Mouse (Mus musculus) myocyte (in vitro differentiated cells): ENCODE data around the gene Sirt3. TPM values are rescaled to one million over a fixed set of nuclear protein-coding genes. Genes with fewer than 3 reads are reported as not detected.

Experiments used
- H3K27me3 ChIP-seq: one replicate; pipeline ENCODE4 v1.6.1; 2011; ENCODE audit not compliant: control insufficient read depth, insufficient read depth, insufficient read length
- H3K36me3 ChIP-seq: one replicate; pipeline ENCODE4 v1.6.1; 2011; ENCODE audit not compliant: control insufficient read depth, insufficient read depth
- H3K4me2 ChIP-seq: one replicate; pipeline ENCODE4 v1.6.1; 2011; ENCODE audit warnings: low read depth, control low read depth
- H3K4me3 ChIP-seq: one replicate; pipeline ENCODE4 v1.5.1; 2011; ENCODE audit warnings: mild to moderate bottlenecking, control low read depth, moderate library complexity
- H3K79me2 ChIP-seq: one replicate; pipeline ENCODE4 v1.6.1; 2011; ENCODE audit not compliant: control insufficient read depth, insufficient read depth
- H3ac ChIP-seq: one replicate; pipeline ENCODE4 v1.6.1; 2011; ENCODE audit not compliant: control insufficient read depth, insufficient read length
- CEBPB ChIP-seq: IDR thresholded peaks from 2 replicates; pipeline ENCODE4 v1.6.1; 2011; ENCODE audit warnings: mild to moderate bottlenecking, moderate library complexity; ENCODE audit not compliant: poor library complexity, insufficient read depth, severe bottlenecking
- E2F4 ChIP-seq: IDR thresholded peaks from one replicate; pipeline ENCODE4 v1.6.1; 2011; ENCODE audit warnings: mild to moderate bottlenecking, control low read depth, moderate library complexity; ENCODE audit not compliant: insufficient read depth
- MAX ChIP-seq: IDR thresholded peaks from one replicate; pipeline ENCODE4 v1.6.1; 2011; ENCODE audit warnings: low read depth, mild to moderate bottlenecking, control low read depth
- MYOD1 ChIP-seq, 3 experiments: IDR thresholded peaks; one replicate each; pipeline ENCODE4 v1.6.1; 2011; ENCODE audit warnings: control low read depth in 2 of 3, low read depth in 2 of 3, mild to moderate bottlenecking in 2 of 3, moderate library complexity in 1 of 3; ENCODE audit not compliant: insufficient read length in 2 of 3, control insufficient read depth in 1 of 3
- MYOG ChIP-seq, 3 experiments: IDR thresholded peaks; one replicate each; pipeline ENCODE4 v1.6.1; 2011; ENCODE audit warnings: control low read depth in 2 of 3, low read depth in 2 of 3, mild to moderate bottlenecking in 2 of 3; ENCODE audit not compliant: insufficient read length in 2 of 3, control insufficient read depth in 1 of 3, insufficient read depth in 1 of 3
- POLR2A ChIP-seq: IDR thresholded peaks from one replicate; pipeline ENCODE4 v1.6.1; 2011; ENCODE audit warnings: low read depth, mild to moderate bottlenecking, control low read depth, moderate library complexity; ENCODE audit not compliant: insufficient read length
- POLR2AphosphoS2 ChIP-seq: IDR thresholded peaks from one replicate; pipeline ENCODE4 v1.6.1; 2011; ENCODE audit warnings: low read depth, control low read depth; ENCODE audit not compliant: insufficient read length
- REST ChIP-seq: IDR thresholded peaks from one replicate; pipeline ENCODE4 v1.6.1; 2011; ENCODE audit warnings: mild to moderate bottlenecking, control low read depth, moderate library complexity; ENCODE audit not compliant: insufficient read depth, insufficient read length
- SRF ChIP-seq: IDR thresholded peaks from one replicate; pipeline ENCODE4 v1.6.1; 2011; ENCODE audit warnings: low read depth; ENCODE audit not compliant: control insufficient read depth, insufficient read length
- TCF12 ChIP-seq: IDR thresholded peaks from one replicate; pipeline ENCODE4 v1.6.1; 2011; ENCODE audit warnings: mild to moderate bottlenecking, control low read depth; ENCODE audit not compliant: poor library complexity, insufficient read depth, severe bottlenecking
- TCF3 ChIP-seq: IDR thresholded peaks from one replicate; pipeline ENCODE4 v1.6.1; 2011; ENCODE audit warnings: low read depth, control low read depth; ENCODE audit not compliant: insufficient read length
- USF1 ChIP-seq: IDR thresholded peaks from one replicate; pipeline ENCODE4 v1.6.1; 2011; ENCODE audit warnings: low read depth, mild to moderate bottlenecking, control low read depth, moderate library complexity
- polyA plus RNA-seq: library from polyadenylated mRNA; unstranded; fragments of >200 nt; fragmentation: generic; extraction: Trizol; gene quantifications from one replicate; pipeline ENCODE4 v1.2.1, GENCODE M21; 2012; ENCODE audit warnings: missing spikeins

Sirt3 gene
- polyA plus RNA-seq, 1 experiment: 28.8 TPM

DNA sequence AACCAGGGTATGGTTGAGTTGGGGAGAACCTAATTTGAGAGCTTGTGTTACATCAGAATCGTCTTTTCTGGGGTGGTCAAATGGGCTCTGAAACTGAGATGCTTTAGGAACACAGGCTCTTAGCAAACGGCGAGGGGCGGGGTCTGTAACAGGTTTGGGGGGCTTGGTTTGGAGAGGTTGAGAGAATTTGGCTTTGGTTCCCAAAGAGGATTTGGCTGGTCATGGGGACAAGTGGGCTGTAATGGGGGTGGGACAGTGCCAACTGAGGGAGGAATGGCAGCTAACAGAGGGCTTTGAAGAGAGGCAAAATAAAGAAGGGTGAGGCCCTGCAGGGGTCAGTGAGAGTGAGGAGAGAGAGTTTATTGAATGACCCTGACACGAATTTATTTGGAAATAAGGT is 42.6 kb downstream of the Sirt3 start:
- no peak overlapping the region for H3ac ChIP-seq
- peaks cover 6% of the 10 kb centered on the region for H3K27me3 ChIP-seq
- TF ChIP-seq TCF3: no peak
- TF ChIP-seq USF1: no peak
- TF ChIP-seq POLR2A: no peak
- TF ChIP-seq POLR2AphosphoS2: no peak
- no peak for TF ChIP-seq MAX
- TF ChIP-seq REST: no peak
- TF ChIP-seq E2F4: no peak
- no peak for TF ChIP-seq TCF12
- no peak for TF ChIP-seq MYOG (IDR thresholded peaks at IDR 0.05; ENCODE audit: control insufficient read depth in 1 of 3, insufficient read depth in 1 of 3, insufficient read length in 2 of 3, low read depth in 2 of 3)
- no peak for TF ChIP-seq MYOD1 (IDR thresholded peaks at IDR 0.05; ENCODE audit: control insufficient read depth in 1 of 3, insufficient read length in 2 of 3, low read depth in 2 of 3)
- TF ChIP-seq CEBPB: no peak
- no peaks in the 10 kb centered on the region for H3K36me3 ChIP-seq
- no peak overlapping the region for H3K4me3 ChIP-seq
- no peaks in the 10 kb centered on the region for H3K79me2 ChIP-seq
- no peak overlapping the region for H3K4me2 ChIP-seq

DNA sequence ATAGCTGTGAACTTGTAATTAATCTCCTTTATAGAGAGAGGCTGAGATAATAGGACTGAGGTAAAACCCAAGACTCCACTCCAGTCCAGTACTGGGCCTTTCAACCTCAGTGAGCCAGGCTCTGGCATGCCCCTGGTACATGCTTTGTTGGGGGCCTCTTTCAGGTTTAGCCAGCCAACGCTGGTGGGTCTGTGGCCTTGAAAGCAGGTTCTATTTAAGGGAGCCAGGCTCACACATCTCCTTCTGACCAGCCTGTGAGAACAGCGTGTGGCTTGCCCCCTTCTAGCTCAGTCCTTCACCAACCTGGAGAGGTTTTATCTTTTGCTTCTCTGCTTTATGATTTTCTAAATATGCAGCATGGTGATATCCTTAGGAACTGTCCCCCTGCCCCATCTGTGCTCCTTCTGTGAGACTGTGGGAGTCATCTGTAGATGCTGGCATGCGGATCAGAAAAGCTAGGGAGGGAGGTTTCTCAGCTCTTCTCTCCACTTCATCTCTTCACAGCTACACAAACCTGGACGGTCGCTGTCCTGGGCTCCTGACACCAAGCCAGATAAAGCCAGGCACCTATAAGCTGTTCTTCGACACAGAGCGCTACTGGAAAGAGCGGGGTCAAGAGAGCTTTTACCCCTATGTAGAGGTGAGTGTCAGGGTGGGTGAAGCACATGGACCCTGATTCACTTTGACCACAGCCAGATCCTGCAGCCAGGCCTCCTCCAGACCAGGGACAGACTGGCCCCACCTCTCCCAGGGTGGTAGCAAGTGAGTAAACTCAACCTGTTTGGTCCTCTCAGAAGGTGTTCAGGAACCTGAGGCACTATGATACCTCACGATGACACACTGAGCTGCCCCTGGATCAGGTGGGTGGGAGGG is 45.6 kb downstream of the Sirt3 start:
- Histone ChIP-seq H3K4me3 (no peak overlapping the region), H3ac (no peak overlapping the region), H3K4me2 (no peak overlapping the region), H3K79me2 (no peaks in the 10 kb centered on the region), H3K27me3 (no peaks in the 10 kb centered on the region), H3K36me3 (no peaks in the 10 kb centered on the region)
- TF ChIP-seq SRF (no peak), REST (no peak), MAX (no peak)

GRCm38 (mm10) chr7:140835758-140836087 is 46.4 kb downstream of the Sirt3 start:
- Histone ChIP-seq H3K4me2 (no peak overlapping the region), H3K79me2 (no peaks in the 10 kb centered on the region), H3K36me3 (no peaks in the 10 kb centered on the region), H3K4me3 (no peak overlapping the region), H3K27me3 (no peaks in the 10 kb centered on the region), H3ac (no peak overlapping the region)
- TF ChIP-seq MYOG (IDR thresholded peaks at IDR 0.05; ENCODE audit: control insufficient read depth in 1 of 3, insufficient read depth in 1 of 3, insufficient read length in 2 of 3, low read depth in 2 of 3) (no peak), TCF3 (no peak), MAX (no peak), POLR2AphosphoS2 (no peak), MYOD1 (IDR thresholded peaks at IDR 0.05; ENCODE audit: control insufficient read depth in 1 of 3, insufficient read length in 2 of 3, low read depth in 2 of 3) (no peak), TCF12 (no peak)

GRCm38 (mm10) chr7:140834968-140835757 is 46.9 kb downstream of the Sirt3 start, which contains the start of gene Urah:
TSS of gene Urah (plus strand) at chr7:140835018.
- no peak within 1 kb of the TSS for H3ac ChIP-seq
- no peak within 1 kb of the TSS for H3K4me2 ChIP-seq
- no peaks in the 10 kb centered on the region for H3K79me2 ChIP-seq
- TF ChIP-seq POLR2AphosphoS2: no peak
- TF ChIP-seq POLR2A: no peak
- no peak for TF ChIP-seq SRF
- TF ChIP-seq MAX: no peak
- no peak for TF ChIP-seq USF1
- TF ChIP-seq MYOD1 (IDR thresholded peaks at IDR 0.05; ENCODE audit: control insufficient read depth in 1 of 3, insufficient read length in 2 of 3, low read depth in 2 of 3): no peak
- no peak for TF ChIP-seq MYOG (IDR thresholded peaks at IDR 0.05; ENCODE audit: control insufficient read depth in 1 of 3, insufficient read depth in 1 of 3, insufficient read length in 2 of 3, low read depth in 2 of 3)
- H3K4me3 ChIP-seq: no peak within 1 kb of the TSS
- H3K36me3 ChIP-seq: no peaks in the 10 kb centered on the region
- H3K27me3 ChIP-seq: no peaks in the 10 kb centered on the region

DNA sequence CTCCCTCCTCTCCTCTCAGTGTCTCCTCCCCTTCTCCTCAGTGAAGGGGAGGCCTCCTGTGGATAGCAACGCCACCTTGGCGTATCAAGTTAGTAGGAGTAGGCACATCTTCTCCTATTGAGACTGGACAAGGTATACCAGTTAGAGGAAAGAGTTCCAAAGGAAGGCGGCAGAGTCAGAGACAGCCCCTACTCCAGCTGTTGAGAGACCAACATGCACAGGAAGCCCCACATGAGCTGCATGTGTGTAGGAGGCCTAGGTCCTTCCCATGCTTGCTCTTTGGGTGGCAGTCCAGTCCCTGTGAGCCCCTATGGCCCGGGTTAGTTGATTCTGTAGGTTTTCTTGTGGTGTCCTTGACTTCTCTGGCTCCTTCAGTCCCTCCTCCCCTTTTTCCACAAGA is 48.8 kb downstream of the Sirt3 start:
- no peak overlapping the region for H3K4me2 ChIP-seq
- TF ChIP-seq E2F4 (no peak), SRF (no peak), MYOG (IDR thresholded peaks at IDR 0.05; ENCODE audit: control insufficient read depth in 1 of 3, insufficient read depth in 1 of 3, insufficient read length in 2 of 3, low read depth in 2 of 3) (no peak), MYOD1 (IDR thresholded peaks at IDR 0.05; ENCODE audit: control insufficient read depth in 1 of 3, insufficient read length in 2 of 3, low read depth in 2 of 3) (no peak), MAX (no peak), POLR2A (no peak), POLR2AphosphoS2 (no peak), TCF3 (no peak), USF1 (no peak), CEBPB (no peak), REST (no peak), TCF12 (no peak)
- no peaks in the 10 kb centered on the region for H3K79me2 ChIP-seq
- H3K36me3 ChIP-seq: no peaks in the 10 kb centered on the region
- H3ac ChIP-seq: no peak overlapping the region
- no peak overlapping the region for H3K4me3 ChIP-seq
- no peaks in the 10 kb centered on the region for H3K27me3 ChIP-seq
